Mouse (Mus musculus): ENCODE measurements around the gene Smndc1. TPM values are rescaled to one million over a fixed set of nuclear protein-coding genes. Genes with fewer than 3 reads are reported as not detected.

The Smndc1 gene
- polyA plus RNA-seq (2015; fragmentation: Nextera tagmentation; extraction: Ambion mirVana), result 15.7 and 16.8 TPM in 2 replicates

DNA sequence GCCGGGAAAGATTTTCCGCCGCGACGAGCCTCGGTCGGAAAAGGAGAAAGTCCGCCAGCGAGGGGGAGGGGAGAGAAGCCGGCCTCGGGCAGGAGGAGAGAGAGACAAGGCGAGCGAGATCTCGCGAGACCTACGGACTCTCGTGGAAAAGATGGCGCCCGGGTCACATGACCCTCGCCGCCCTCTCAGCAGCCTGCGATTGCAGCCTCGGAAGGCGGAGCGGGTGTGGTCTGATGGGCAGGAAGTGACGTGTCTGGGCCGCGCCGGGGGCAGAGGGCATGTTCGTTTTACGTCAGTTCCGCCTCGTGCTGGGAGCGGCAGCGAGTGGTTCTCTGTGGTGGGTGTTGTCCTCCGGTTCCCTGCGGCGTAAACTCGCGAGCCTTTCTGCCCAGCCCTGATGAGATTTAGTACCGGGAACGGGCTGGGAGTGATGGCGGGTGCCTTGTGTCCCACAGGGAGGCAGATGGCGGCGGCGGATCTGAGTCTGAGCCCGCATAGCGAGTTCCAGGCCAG, at the start of gene Smndc1:
Gene Smndc1 (minus strand): TSS at position 84 of the 513 bp plus-strand sequence.
- Histone ChIP-seq H3K27ac (replicated peaks) (peak within 1 kb of the TSS; percentile 97), H3K36me3 (replicated peaks) (peaks cover 33% of the 10 kb centered on the region), H3K4me1 (replicated peaks) (peaks cover 54% of the 10 kb centered on the region), H3K9ac (peak within 1 kb of the TSS; percentile 99), H3K4me3 (replicated peaks) (peak within 1 kb of the TSS; percentile 100), H3K4me2 (peak within 1 kb of the TSS; percentile 82), H3K9me3 (replicated peaks) (no peaks in the 10 kb centered on the region), H3K27me3 (no peaks in the 10 kb centered on the region)
- WGBS (ENCODE audit: insufficient replicate concordance), result under 1% methylated on average over 48 of the region's 48 CpGs
- peak; percentile 97 for ATAC-seq (ENCODE audit: insufficient read depth)

DNA sequence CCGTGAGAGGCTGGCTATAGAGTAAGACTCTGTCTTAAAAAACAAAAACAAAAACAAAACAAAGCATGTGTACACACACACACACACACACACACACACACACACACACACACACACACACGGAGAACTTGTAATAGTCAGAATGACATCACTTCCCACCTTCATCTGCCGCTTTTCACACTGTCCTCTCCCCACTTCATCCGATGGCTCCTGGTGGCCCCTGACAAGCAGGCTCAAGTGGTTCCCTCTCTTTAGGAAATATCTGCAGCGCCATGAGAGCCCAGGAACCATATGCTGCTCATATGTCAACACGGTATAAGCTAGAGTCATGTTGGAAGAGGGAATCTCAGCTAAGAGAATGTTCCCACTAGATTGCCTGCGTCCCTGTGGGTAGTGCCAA, 49.0 kb upstream of the Smndc1 start:
- no peak overlapping the region for H3K9ac ChIP-seq
- no peak for ATAC-seq (ENCODE audit: insufficient read depth)
- H3K27ac ChIP-seq (replicated peaks), result no peak overlapping the region
- H3K27me3 ChIP-seq, result no peaks in the 10 kb centered on the region
- WGBS (ENCODE audit: insufficient replicate concordance), result 54% methylated on average over 7 of the region's 7 CpGs
- peaks cover 15% of the 10 kb centered on the region for H3K4me1 ChIP-seq (replicated peaks)
- H3K9me3 ChIP-seq (replicated peaks), result no peaks in the 10 kb centered on the region
- H3K36me3 ChIP-seq (replicated peaks), result no peaks in the 10 kb centered on the region
- no peak overlapping the region for H3K4me2 ChIP-seq
- no peak overlapping the region for H3K4me3 ChIP-seq (replicated peaks)

DNA sequence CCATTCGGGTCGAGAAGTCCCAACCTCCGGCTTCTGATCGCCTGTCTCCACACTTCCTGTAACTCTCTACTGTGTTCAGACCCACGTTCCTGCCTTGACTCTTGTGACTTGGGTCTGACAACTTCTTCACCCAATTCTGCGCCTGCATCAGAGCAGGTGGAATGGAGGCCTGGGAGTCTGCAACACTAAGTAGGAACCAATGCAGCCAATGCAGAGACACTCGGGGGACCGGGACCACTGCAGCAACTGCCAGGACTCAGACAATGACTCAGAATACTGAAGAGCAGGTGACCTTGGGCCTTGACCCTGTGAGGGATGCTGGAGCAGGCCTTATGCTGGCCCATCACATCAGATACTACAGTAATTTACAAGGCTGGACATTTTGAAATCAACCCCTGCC, 47.6 kb upstream of the Smndc1 start:
- Histone ChIP-seq H3K4me3 (replicated peaks) (no peak overlapping the region), H3K4me2 (no peak overlapping the region), H3K36me3 (replicated peaks) (no peaks in the 10 kb centered on the region), H3K27ac (replicated peaks) (0 out of 2 replicates have a peak overlapping the region, but pooled peaks have one; percentile 9), H3K9ac (no peak overlapping the region), H3K27me3 (no peaks in the 10 kb centered on the region), H3K9me3 (replicated peaks) (no peaks in the 10 kb centered on the region), H3K4me1 (replicated peaks) (peaks cover 15% of the 10 kb centered on the region)
- peak; percentile 23; the same call in 1 of the 2 replicates for ATAC-seq (ENCODE audit: insufficient read depth)
- 63% methylated on average over 8 of the region's 8 CpGs for WGBS (ENCODE audit: insufficient replicate concordance)

DNA sequence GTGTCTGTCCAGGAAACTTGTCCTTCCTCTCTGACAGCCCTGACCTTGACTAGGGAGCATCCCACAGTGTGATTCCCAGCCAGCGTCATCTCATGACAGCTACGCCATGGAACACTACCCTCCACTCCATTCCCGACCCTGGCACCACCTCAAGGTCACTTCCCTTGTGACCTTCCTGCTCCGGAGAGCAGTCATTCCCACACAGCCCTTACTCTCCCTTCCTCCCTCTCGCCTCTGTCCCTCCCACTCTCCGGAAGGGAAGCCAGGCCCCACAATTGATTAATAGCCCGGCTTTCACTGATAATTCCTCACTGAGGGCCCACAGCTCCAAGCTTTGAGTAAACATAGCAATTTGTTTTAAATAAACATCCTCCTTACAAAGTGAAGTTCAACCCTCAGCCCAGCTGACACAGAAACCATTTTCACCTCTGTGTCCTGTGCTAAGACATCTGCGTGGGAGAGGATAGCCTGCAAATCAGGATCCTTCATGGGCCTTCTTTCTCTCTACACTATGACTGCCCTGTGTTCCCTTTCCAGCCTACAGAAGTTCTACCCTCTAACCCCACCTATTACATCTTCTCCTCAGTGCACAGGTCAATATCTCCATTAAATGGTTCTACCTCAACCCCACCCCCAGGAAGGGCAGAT, 47.1 kb upstream of the Smndc1 start:
- Histone ChIP-seq H3K4me2 (no peak overlapping the region), H3K27ac (replicated peaks) (0 out of 2 replicates have a peak overlapping the region, but pooled peaks have one; percentile 9), H3K4me3 (replicated peaks) (no peak overlapping the region), H3K9me3 (replicated peaks) (no peaks in the 10 kb centered on the region), H3K27me3 (no peaks in the 10 kb centered on the region), H3K4me1 (replicated peaks) (peaks cover 15% of the 10 kb centered on the region), H3K9ac (no peak overlapping the region), H3K36me3 (replicated peaks) (no peaks in the 10 kb centered on the region)
- ATAC-seq (ENCODE audit: insufficient read depth), result peak; percentile 70; the same call in 1 of the 2 replicates
- 36% methylated on average over 8 of the region's 8 CpGs for WGBS (ENCODE audit: insufficient replicate concordance)

DNA sequence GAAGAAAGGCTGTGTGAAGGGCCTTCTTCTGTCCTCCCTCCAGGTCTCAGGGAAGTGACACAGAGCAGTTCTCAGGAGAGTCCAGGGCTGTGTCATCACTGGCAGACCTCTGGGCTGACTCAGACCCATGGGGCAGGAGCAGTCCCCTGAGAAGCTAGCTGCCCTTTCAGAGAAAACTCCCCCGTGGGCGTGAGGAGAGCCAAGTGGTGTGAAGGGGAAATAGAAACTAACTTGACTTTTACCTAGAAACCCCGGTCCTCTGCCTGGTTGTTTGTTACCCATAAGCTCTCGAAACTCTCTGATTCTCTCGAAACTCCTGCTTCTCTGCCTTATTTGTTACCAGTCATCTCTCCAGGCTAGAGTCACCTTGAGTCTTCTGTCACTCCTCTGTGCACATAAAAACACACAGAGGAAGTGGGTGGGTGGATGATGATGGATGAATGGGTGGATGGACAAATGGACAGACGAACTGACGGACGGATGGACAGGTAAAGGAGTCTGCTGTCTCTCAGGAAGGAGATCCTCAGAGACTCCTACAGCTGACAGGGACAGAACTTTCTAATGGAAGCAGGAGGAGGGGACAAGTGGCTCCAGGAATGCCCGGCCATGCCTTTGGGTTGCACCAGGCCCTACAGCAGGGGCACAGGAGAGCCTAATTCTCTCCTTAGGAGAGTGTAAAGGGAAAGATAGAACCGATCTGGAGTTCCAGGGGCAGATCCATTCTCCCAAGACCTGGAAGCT, 43.7 kb upstream of the Smndc1 start:
- ATAC-seq (ENCODE audit: insufficient read depth), result no peak
- Histone ChIP-seq H3K4me1 (replicated peaks) (peaks cover 15% of the 10 kb centered on the region), H3K27me3 (no peaks in the 10 kb centered on the region; the same call in 1 of the 2 replicates), H3K36me3 (replicated peaks) (no peaks in the 10 kb centered on the region), H3K4me2 (no peak overlapping the region), H3K27ac (replicated peaks) (no peak overlapping the region), H3K9ac (no peak overlapping the region), H3K4me3 (replicated peaks) (no peak overlapping the region), H3K9me3 (replicated peaks) (no peaks in the 10 kb centered on the region)
- WGBS (ENCODE audit: insufficient replicate concordance), result 54% methylated on average over 10 of the region's 10 CpGs

DNA sequence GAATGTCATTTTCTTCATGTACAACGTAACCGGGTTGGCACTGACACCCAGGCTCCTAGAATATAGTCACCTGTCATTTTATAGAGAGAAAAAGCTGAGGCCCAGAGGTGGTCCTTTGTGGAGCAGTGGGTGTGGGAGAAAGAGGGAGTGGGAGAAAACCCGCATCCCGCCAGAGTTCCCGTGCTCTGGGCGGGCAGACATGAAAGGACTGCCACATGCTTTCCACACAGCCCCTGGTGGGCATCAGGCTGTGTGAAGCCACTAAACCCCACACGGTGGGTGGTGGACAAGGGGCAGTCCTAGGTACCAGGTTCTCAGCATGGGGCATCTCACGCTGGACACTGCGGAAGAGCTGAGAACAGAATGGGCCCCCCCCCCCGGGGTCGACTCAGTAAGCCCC, 40.6 kb upstream of the Smndc1 start:
- no peak overlapping the region for H3K4me2 ChIP-seq
- H3K4me3 ChIP-seq (replicated peaks), result no peak overlapping the region
- no peak for ATAC-seq (ENCODE audit: insufficient read depth)
- H3K9me3 ChIP-seq (replicated peaks), result no peaks in the 10 kb centered on the region
- H3K27me3 ChIP-seq, result peaks cover 11% of the 10 kb centered on the region; the same call in 1 of the 2 replicates
- no peak overlapping the region for H3K27ac ChIP-seq (replicated peaks)
- 79% methylated on average over 11 of the region's 11 CpGs for WGBS (ENCODE audit: insufficient replicate concordance)
- H3K9ac ChIP-seq, result no peak overlapping the region
- no peaks in the 10 kb centered on the region for H3K36me3 ChIP-seq (replicated peaks)
- no peaks in the 10 kb centered on the region for H3K4me1 ChIP-seq (replicated peaks)

- no peak for ATAC-seq (ENCODE audit: insufficient read depth)
- 70% methylated on average over 9 of the region's 9 CpGs for WGBS (ENCODE audit: insufficient replicate concordance)
- H3K27me3 ChIP-seq, result peaks cover 11% of the 10 kb centered on the region; the same call in 1 of the 2 replicates
Observed at GRCm38 (mm10) chr19:53430356-53430755, 40.0 kb upstream of the Smndc1 start.

DNA sequence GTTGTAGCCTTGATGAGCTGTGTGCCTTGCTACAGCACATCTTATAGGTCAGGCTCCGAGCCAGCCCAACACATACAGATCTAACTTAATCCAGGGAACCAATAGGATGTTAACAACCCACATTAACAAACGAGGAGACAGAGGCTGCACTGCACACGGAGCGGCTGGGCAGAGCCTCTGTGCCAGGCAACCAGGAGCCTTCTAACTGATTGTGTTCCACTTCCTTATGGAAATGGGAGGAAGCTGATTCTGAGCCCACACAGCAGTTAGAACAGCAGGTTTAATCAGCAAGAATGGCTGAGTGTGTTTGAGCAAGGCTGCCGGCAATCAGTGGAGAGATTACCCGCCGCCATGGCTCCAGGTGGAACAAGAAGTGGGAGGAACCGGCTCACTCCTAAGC, 37.4 kb upstream of the Smndc1 start:
- Histone ChIP-seq H3K9me3 (replicated peaks) (no peaks in the 10 kb centered on the region), H3K4me2 (no peak overlapping the region), H3K27ac (replicated peaks) (no peak overlapping the region), H3K4me3 (replicated peaks) (no peak overlapping the region), H3K9ac (no peak overlapping the region), H3K27me3 (peaks cover 35% of the 10 kb centered on the region), H3K4me1 (replicated peaks) (peaks cover 18% of the 10 kb centered on the region; the same call in 1 of the 2 replicates), H3K36me3 (replicated peaks) (no peaks in the 10 kb centered on the region)
- WGBS (ENCODE audit: insufficient replicate concordance), result 52% methylated on average over 8 of the region's 8 CpGs
- no peak for ATAC-seq (ENCODE audit: insufficient read depth)

More at GRCm38 (mm10) chr19:53430356-53430755, 40.0 kb upstream of the Smndc1 start:
- Histone ChIP-seq H3K27ac (replicated peaks) (no peak overlapping the region), H3K9ac (no peak overlapping the region), H3K36me3 (replicated peaks) (no peaks in the 10 kb centered on the region), H3K4me2 (no peak overlapping the region), H3K4me1 (replicated peaks) (no peaks in the 10 kb centered on the region), H3K4me3 (replicated peaks) (no peak overlapping the region), H3K9me3 (replicated peaks) (no peaks in the 10 kb centered on the region)

DNA sequence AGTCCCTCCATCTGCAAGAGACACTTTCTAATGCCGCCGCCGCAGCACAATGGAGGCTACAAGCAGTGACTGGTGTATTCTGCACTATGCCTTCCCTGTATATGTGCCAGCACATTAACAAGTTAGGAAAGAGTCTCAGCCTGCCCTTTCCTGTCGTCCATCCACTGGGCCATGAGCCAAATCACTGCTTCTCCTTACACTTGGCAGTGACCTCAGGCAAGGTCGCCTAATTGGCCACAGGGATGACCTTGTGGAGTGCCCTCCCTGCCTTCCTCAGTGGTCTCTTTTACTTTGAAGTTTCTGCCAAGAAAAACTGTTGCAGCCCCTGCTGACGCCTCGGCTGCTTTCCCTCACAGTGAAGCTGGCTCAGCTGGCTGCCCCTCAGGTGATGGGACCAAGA, 37.0 kb upstream of the Smndc1 start:
- Histone ChIP-seq H3K4me1 (replicated peaks) (peaks cover 22% of the 10 kb centered on the region), H3K27me3 (peaks cover 40% of the 10 kb centered on the region), H3K9ac (no peak overlapping the region), H3K27ac (replicated peaks) (no peak overlapping the region), H3K4me3 (replicated peaks) (no peak overlapping the region), H3K9me3 (replicated peaks) (no peaks in the 10 kb centered on the region), H3K4me2 (no peak overlapping the region), H3K36me3 (replicated peaks) (no peaks in the 10 kb centered on the region)
- no peak for ATAC-seq (ENCODE audit: insufficient read depth)
- WGBS (ENCODE audit: insufficient replicate concordance), result 57% methylated on average over 7 of the region's 7 CpGs

- no peak overlapping the region for H3K4me2 ChIP-seq
- no peak for ATAC-seq (ENCODE audit: insufficient read depth)
- 54% methylated on average over 8 of the region's 8 CpGs for WGBS (ENCODE audit: insufficient replicate concordance)
Observed at GRCm38 (mm10) chr19:53425824-53426223, 35.4 kb upstream of the Smndc1 start.

GRCm38 (mm10) chr19:53424629-53425028, 34.3 kb upstream of the Smndc1 start:
- Histone ChIP-seq H3K4me3 (replicated peaks) (no peak overlapping the region), H3K27ac (replicated peaks) (0 out of 2 replicates have a peak overlapping the region, but pooled peaks have one; percentile 14), H3K9ac (no peak overlapping the region), H3K4me2 (peak overlapping the region; percentile 48), H3K4me1 (replicated peaks) (peaks cover 35% of the 10 kb centered on the region), H3K36me3 (replicated peaks) (no peaks in the 10 kb centered on the region), H3K27me3 (peaks cover 40% of the 10 kb centered on the region), H3K9me3 (replicated peaks) (no peaks in the 10 kb centered on the region)
- ATAC-seq (ENCODE audit: insufficient read depth), result no peak
- WGBS (ENCODE audit: insufficient replicate concordance), result 14% methylated on average over 18 of the region's 18 CpGs

More at GRCm38 (mm10) chr19:53425824-53426223, 35.4 kb upstream of the Smndc1 start:
- no peaks in the 10 kb centered on the region for H3K9me3 ChIP-seq (replicated peaks)
- no peaks in the 10 kb centered on the region for H3K36me3 ChIP-seq (replicated peaks)
- no peak overlapping the region for H3K9ac ChIP-seq
- no peak overlapping the region for H3K27ac ChIP-seq (replicated peaks)
- H3K4me1 ChIP-seq (replicated peaks), result peaks cover 32% of the 10 kb centered on the region
- H3K4me3 ChIP-seq (replicated peaks), result no peak overlapping the region
- peaks cover 40% of the 10 kb centered on the region for H3K27me3 ChIP-seq

Data from liver, embryonic 15.5 days (tissue).